ENCODE assay signal across 22 mouse cellular contexts in genomic region chr19:55138506-55138905, GRCm38 (mm10). TPM values are rescaled to one million over a fixed set of nuclear protein-coding genes. Genes with fewer than 3 reads are reported as not detected.
DNase-seq lines count a peak whose midpoint lies in the region; ATAC-seq lines count a peak whose summit lies in the region.
"Had no signal": no experiment of that assay in that cellular context is flagged by ENCODE, and none has a peak within 500 bp of the region (broad histone marks: within the 10 kb centered on the region; RNA-seq: fewer than 3 reads in every experiment).

No protein-coding gene starts in this region.

- no peak overlapping the region for H3K9ac ChIP-seq in hindbrain, embryonic 13.5 days
- no peak overlapping the region for H3K9ac ChIP-seq in lung, embryonic 16.5 days (ENCODE audit: low read length)
- H3K9ac ChIP-seq in kidney, embryonic 15.5 days: no peak overlapping the region
- H3K9ac ChIP-seq in intestine, embryonic 16.5 days (ENCODE audit: low read depth, low read length): no peak overlapping the region
- H3K9ac ChIP-seq: embryonic facial prominence, embryonic 13.5 days; forebrain, postnatal 0 days; hindbrain, embryonic 14.5 days; limb, embryonic 12.5 days; midbrain, embryonic 15.5 days had no signal

- 75% methylated on average over 7 of the region's 7 CpGs for WGBS in hindbrain, embryonic 10.5 days
- WGBS in hindbrain, embryonic 13.5 days: 77% methylated on average over 7 of the region's 7 CpGs
- WGBS in lung, embryonic 16.5 days: 83% methylated on average over 7 of the region's 7 CpGs
- 70% methylated on average over 7 of the region's 7 CpGs for WGBS in kidney, embryonic 15.5 days
- WGBS in intestine, embryonic 16.5 days: 83% methylated on average over 7 of the region's 7 CpGs

- no peak overlapping the region for H3K4me2 ChIP-seq in hindbrain, embryonic 13.5 days
- H3K4me2 ChIP-seq in lung, embryonic 16.5 days (ENCODE audit: low read depth, low read length): no peak overlapping the region
- no peak overlapping the region for H3K4me2 ChIP-seq in kidney, embryonic 15.5 days
- no peak overlapping the region for H3K4me2 ChIP-seq in intestine, embryonic 16.5 days (ENCODE audit: low read depth, low read length)
- H3K4me2 ChIP-seq: embryonic facial prominence, embryonic 13.5 days; hindbrain, embryonic 14.5 days; limb, embryonic 12.5 days; midbrain, embryonic 15.5 days had no signal

- DNase-seq in hindbrain, embryonic 10.5 days (ENCODE audit: low spot score): no peak
- no peak for DNase-seq in lung, postnatal 25 days (ENCODE audit: low spot score)
- peak; percentile 82 for DNase-seq in adrenal gland, postnatal 10 days
- no peak for DNase-seq in left cerebral cortex, adult 8-10 months (ENCODE audit: low spot score in 2 of 2)
- DNase-seq: cerebellum, adult 9-11 months; gastrocnemius, adult 2 months; layer of hippocampus, adult 9-11 months; right cerebral cortex, postnatal 14 days; thymus, postnatal 36 days had no signal

- peaks cover 50% of the 10 kb centered on the region for H3K4me1 ChIP-seq in hindbrain, embryonic 10.5 days (replicated peaks)
- peaks cover 16% of the 10 kb centered on the region for H3K4me1 ChIP-seq in hindbrain, embryonic 13.5 days (replicated peaks)
- peaks cover 21% of the 10 kb centered on the region for H3K4me1 ChIP-seq in lung, embryonic 16.5 days (replicated peaks; ENCODE audit: control insufficient read depth, insufficient read depth, low read length)
- peaks cover 27% of the 10 kb centered on the region for H3K4me1 ChIP-seq in kidney, embryonic 15.5 days
- H3K4me1 ChIP-seq in intestine, embryonic 16.5 days (ENCODE audit: control insufficient read depth, insufficient read depth, low read length): peaks cover 32% of the 10 kb centered on the region

- H3K4me3 ChIP-seq in hindbrain, embryonic 10.5 days: no peak overlapping the region
- H3K4me3 ChIP-seq in hindbrain, embryonic 13.5 days: no peak overlapping the region
- H3K4me3 ChIP-seq in lung, embryonic 16.5 days (ENCODE audit: low read length): no peak overlapping the region
- no peak overlapping the region for H3K4me3 ChIP-seq in kidney, embryonic 15.5 days (replicated peaks)
- H3K4me3 ChIP-seq in intestine, embryonic 16.5 days (ENCODE audit: low read length): no peak overlapping the region
- H3K4me3 ChIP-seq: embryonic facial prominence, embryonic 13.5 days; gastrocnemius, adult 2 months; limb, embryonic 12.5 days; midbrain, embryonic 15.5 days had no signal

- H3K9me3 ChIP-seq in hindbrain, embryonic 10.5 days: no peaks in the 10 kb centered on the region
- no peaks in the 10 kb centered on the region for H3K9me3 ChIP-seq in hindbrain, embryonic 13.5 days
- no peaks in the 10 kb centered on the region for H3K9me3 ChIP-seq in lung, embryonic 16.5 days (ENCODE audit: control insufficient read depth, low read length)
- H3K9me3 ChIP-seq in kidney, embryonic 15.5 days (replicated peaks): no peaks in the 10 kb centered on the region
- H3K9me3 ChIP-seq in intestine, embryonic 16.5 days (ENCODE audit: control insufficient read depth, low read length): no peaks in the 10 kb centered on the region
- H3K9me3 ChIP-seq: embryonic facial prominence, embryonic 13.5 days; G1E; limb, embryonic 12.5 days; midbrain, embryonic 15.5 days had no signal

- no peaks in the 10 kb centered on the region for H3K27me3 ChIP-seq in hindbrain, embryonic 10.5 days (ENCODE audit: insufficient read depth, poor library complexity, severe bottlenecking)
- no peaks in the 10 kb centered on the region for H3K27me3 ChIP-seq in hindbrain, embryonic 13.5 days
- H3K27me3 ChIP-seq in lung, embryonic 16.5 days (ENCODE audit: control insufficient read depth, insufficient read depth, low read depth, low read length): no peaks in the 10 kb centered on the region
- no peaks in the 10 kb centered on the region for H3K27me3 ChIP-seq in kidney, embryonic 15.5 days
- no peaks in the 10 kb centered on the region for H3K27me3 ChIP-seq in intestine, embryonic 16.5 days (replicated peaks; ENCODE audit: control insufficient read depth, insufficient read depth, low read length)
- H3K27me3 ChIP-seq: embryonic facial prominence, embryonic 13.5 days; limb, embryonic 12.5 days; midbrain, embryonic 15.5 days had no signal

- ATAC-seq in hindbrain, embryonic 13.5 days (ENCODE audit: low FRiP score): no peak
- no peak for ATAC-seq in lung, embryonic 16.5 days (ENCODE audit: low read depth)
- no peak for ATAC-seq in kidney, embryonic 15.5 days (replicated peaks; ENCODE audit: low FRiP score)
- no peak for ATAC-seq in intestine, embryonic 16.5 days
- ATAC-seq: CD4-positive, CD25-positive, alpha-beta regulatory T cell, adult 4 months; midbrain, embryonic 15.5 days had no signal

- peak overlapping the region; percentile 79 for H3K27ac ChIP-seq in hindbrain, embryonic 10.5 days
- no peak overlapping the region for H3K27ac ChIP-seq in hindbrain, embryonic 13.5 days
- 0 out of 2 replicates have a peak overlapping the region, but pooled peaks have one; percentile 47 for H3K27ac ChIP-seq in lung, embryonic 16.5 days (ENCODE audit: low read length)
- H3K27ac ChIP-seq in kidney, embryonic 15.5 days: 0 out of 2 replicates have a peak overlapping the region, but pooled peaks have one; percentile 38
- no peak overlapping the region for H3K27ac ChIP-seq in intestine, embryonic 16.5 days (ENCODE audit: low read length)
- H3K27ac ChIP-seq: embryonic facial prominence, embryonic 13.5 days; gastrocnemius, adult 2 months; hindbrain, embryonic 14.5 days; limb, embryonic 12.5 days; midbrain, embryonic 15.5 days had no signal

- H3K36me3 ChIP-seq in hindbrain, embryonic 10.5 days: no peaks in the 10 kb centered on the region
- no peaks in the 10 kb centered on the region for H3K36me3 ChIP-seq in hindbrain, embryonic 13.5 days
- H3K36me3 ChIP-seq in lung, embryonic 16.5 days (ENCODE audit: control insufficient read depth, insufficient read depth, low read length): no peaks in the 10 kb centered on the region
- H3K36me3 ChIP-seq in kidney, embryonic 15.5 days: no peaks in the 10 kb centered on the region
- H3K36me3 ChIP-seq in intestine, embryonic 16.5 days (ENCODE audit: control insufficient read depth, insufficient read depth, low read length): no peaks in the 10 kb centered on the region
- H3K36me3 ChIP-seq: embryonic facial prominence, embryonic 13.5 days; G1E; limb, embryonic 12.5 days; midbrain, embryonic 15.5 days had no signal

RNA-seq across cellular contexts. Expression of gene Gpam, which starts 11.5 kb away (rescaled TPM):
- 20.1 and 20.5 TPM in 2 replicates for polyA plus RNA-seq in hindbrain, embryonic 10.5 days (2016; fragmentation: Nextera tagmentation; extraction: Ambion mirVana)
- polyA plus RNA-seq in hindbrain, embryonic 13.5 days (2015; fragmentation: Nextera tagmentation; extraction: Ambion mirVana): 22.5 and 22.8 TPM in 2 replicates
- polyA plus RNA-seq in lung, embryonic 16.5 days (2015; fragmentation: Nextera tagmentation; extraction: Ambion mirVana): 37.4 and 37.7 TPM in 2 replicates
- total RNA-seq in adrenal gland, postnatal 10 days (2021): 100 to 1,000 TPM; 174 to 215 TPM
- polyA plus RNA-seq in kidney, embryonic 15.5 days (2015; fragmentation: Nextera tagmentation; extraction: Ambion mirVana): 18.1 and 19.0 TPM in 2 replicates
- 10 to 100 TPM; 42.7 to 58.3 (median 51.8) TPM for total RNA-seq in left cerebral cortex, adult 8-10 months (2022)
- 21.5 and 25.5 TPM in 2 replicates for polyA plus RNA-seq in intestine, embryonic 16.5 days (2015; fragmentation: Nextera tagmentation; extraction: Ambion mirVana)

RNA-seq across cellular contexts. Expression of gene Tectb, which starts 42.0 kb away (rescaled TPM):
- not detected in 2 replicates for polyA plus RNA-seq in hindbrain, embryonic 10.5 days (2016; fragmentation: Nextera tagmentation; extraction: Ambion mirVana)
- polyA plus RNA-seq in hindbrain, embryonic 13.5 days (2015; fragmentation: Nextera tagmentation; extraction: Ambion mirVana): 0.45 and 0.75 TPM in 2 replicates
- 0.30 and 0.48 TPM in 2 replicates for polyA plus RNA-seq in lung, embryonic 16.5 days (2015; fragmentation: Nextera tagmentation; extraction: Ambion mirVana)
- total RNA-seq in adrenal gland, postnatal 10 days (2021): under 1 TPM; 0.45 to 0.55 TPM
- not detected in 2 replicates for polyA plus RNA-seq in kidney, embryonic 15.5 days (2015; fragmentation: Nextera tagmentation; extraction: Ambion mirVana)
- under 1 TPM in 2 of 4 experiments, not detected in 2; 0.21 TPM for total RNA-seq in left cerebral cortex, adult 8-10 months (2022)
- 0.18 TPM in 1 of 2 replicates, not detected in the other for polyA plus RNA-seq in intestine, embryonic 16.5 days (2015; fragmentation: Nextera tagmentation; extraction: Ambion mirVana)
- total RNA-seq: forebrain, postnatal 0 days; gastrocnemius, adult 2 months; megakaryocyte progenitor cell, adult 5-6 weeks had no signal
- polyA plus RNA-seq: CD4-positive, CD25-positive, alpha-beta regulatory T cell, adult 4 months; embryonic facial prominence, embryonic 13.5 days; G1E; heart, embryonic 16.5 days; limb, embryonic 12.5 days had no signal

Comparison
In these comparisons a context has a peak if more than half of its experiments do, and no peak if none do; other contexts are left out.
1. H3K27ac ChIP-seq: peak in hindbrain, embryonic 10.5 days (single experiment), lung, embryonic 16.5 days (single experiment) and kidney, embryonic 15.5 days (single experiment); none in hindbrain, embryonic 13.5 days (single experiment) and intestine, embryonic 16.5 days (single experiment).